Mouse (Mus musculus) forebrain, embryonic 16.5 days (tissue): Measurements from ENCODE around the gene Atxn7l1. TPM values are rescaled to one million over a fixed set of nuclear protein-coding genes. Genes with fewer than 3 reads are reported as not detected.

ENCODE experiments used
- ATAC-seq: fragments of 200-750 bp; cut with Nextera tagmentation; 2 replicates; pipeline ENCODE4 v1.8.0; 2017; ENCODE audit warnings: mild to moderate bottlenecking, moderate library complexity
- H3K27ac ChIP-seq: fragments of 300-500 bp; sonication (generic); 2 replicates; pipeline ENCODE4 v1.5.1; 2014; ENCODE audit warnings: low read length, control low read depth
- H3K27me3 ChIP-seq: fragments of 300-500 bp; sonication (generic); replicated peaks from 2 replicates; pipeline ENCODE4 v1.6.1; 2014; ENCODE audit warnings: low read length; ENCODE audit not compliant: control insufficient read depth, insufficient read depth
- H3K36me3 ChIP-seq: fragments of 300-500 bp; sonication (generic); 2 replicates; pipeline ENCODE4 v1.6.1; 2014; ENCODE audit not compliant: control insufficient read depth, insufficient read depth
- H3K4me1 ChIP-seq: fragments of 300-500 bp; sonication (generic); replicated peaks from 2 replicates; pipeline ENCODE4 v1.6.1; 2014; ENCODE audit warnings: low read length; ENCODE audit not compliant: control insufficient read depth, insufficient read depth
- H3K4me2 ChIP-seq: fragments of 300-500 bp; sonication (generic); 2 replicates; pipeline ENCODE4 v1.6.1; 2014; ENCODE audit warnings: mild to moderate bottlenecking, low read length, control low read depth
- H3K4me3 ChIP-seq: fragments of 300-500 bp; sonication (generic); replicated peaks from 2 replicates; pipeline ENCODE4 v1.5.1; 2014; ENCODE audit warnings: mild to moderate bottlenecking, low read length, control low read depth
- H3K9ac ChIP-seq: fragments of 300-500 bp; sonication (generic); replicated peaks from 2 replicates; pipeline ENCODE4 v1.6.1; 2014; ENCODE audit warnings: low read depth, low read length, control low read depth
- H3K9me3 ChIP-seq: fragments of 300-500 bp; sonication (generic); 2 replicates; pipeline ENCODE4 v1.6.1; 2016; ENCODE audit warnings: low read length; ENCODE audit not compliant: control insufficient read depth
- WGBS: fragments of 180-500 bp; shearing (Covaris S2); extraction: QIAGEN DNeasy Blood & Tissue Kit; methylation state at CpG from one replicate; pipeline ENCODE4 v1.1.7; 2014; 5-methylcytosine and 5-hydroxymethylcytosine counted together
- polyA plus RNA-seq: library from polyadenylated mRNA; unstranded; fragments of >200 nt; fragmentation: Nextera tagmentation; extraction: Ambion mirVana; gene quantifications from 2 replicates; pipeline ENCODE4 v1.2.1, GENCODE M21; 2015

The Atxn7l1 gene
- polyA plus RNA-seq, 1 experiment from 2014 or later, result 19.9 TPM

- H3K9me3 ChIP-seq, result no peaks in the 10 kb centered on the region
- H3K36me3 ChIP-seq, result no peaks in the 10 kb centered on the region
- no peak overlapping the region for H3K27ac ChIP-seq
- WGBS, result 42% methylated on average over 6 of the region's 6 CpGs
- no peak overlapping the region for H3K4me3 ChIP-seq
- H3K4me1 ChIP-seq, result no peaks in the 10 kb centered on the region
- no peak for ATAC-seq
- H3K4me2 ChIP-seq, result no peak overlapping the region
- H3K27me3 ChIP-seq, result no peaks in the 10 kb centered on the region
- no peak overlapping the region for H3K9ac ChIP-seq
These were observed 258.0 kb downstream of the Atxn7l1 start for GRCm38 (mm10) chr12:33405398-33406026.

GRCm38 (mm10) chr12:33411580-33412151, 264.2 kb downstream of the Atxn7l1 start:
- Histone ChIP-seq H3K4me1 (no peaks in the 10 kb centered on the region), H3K27ac (no peak overlapping the region), H3K36me3 (no peaks in the 10 kb centered on the region), H3K9ac (no peak overlapping the region), H3K4me3 (no peak overlapping the region), H3K27me3 (0 out of 2 replicates have a peak, but pooled peaks cover 3% of the 10 kb centered on the region), H3K4me2 (no peak overlapping the region), H3K9me3 (no peaks in the 10 kb centered on the region)
- WGBS, result 56% methylated on average over 6 of the region's 6 CpGs
- no peak for ATAC-seq

Other genes starting within 250 kb of the Atxn7l1 start
- 37.8 and 47.8 TPM in 2 replicates for gene Sypl, start 193.8 kb upstream of the Atxn7l1 start, polyA plus RNA-seq
- 0.21 and 0.48 TPM in 2 replicates for gene Cdhr3, start 54.8 kb upstream of the Atxn7l1 start, polyA plus RNA-seq
- 2.0 and 2.1 TPM in 2 replicates for gene Efcab10, start 247.2 kb downstream of the Atxn7l1 start, polyA plus RNA-seq